Mouse (Mus musculus) spleen, adult 18-20 months (tissue): ENCODE measurements at regions not wholly inside any gene's neighbourhood (a gene's known extent, or its start where the extent isn't known, plus 50 kb on each side); places are given as distances from the start of the nearest gene placed in this dataset.

Source experiments
- DNase-seq, 2 experiments: peaks; one replicate each; pipeline ENCODE4 v3.0.0; 2022; ENCODE audit warnings: mixed read lengths in 2 of 2

DNA sequence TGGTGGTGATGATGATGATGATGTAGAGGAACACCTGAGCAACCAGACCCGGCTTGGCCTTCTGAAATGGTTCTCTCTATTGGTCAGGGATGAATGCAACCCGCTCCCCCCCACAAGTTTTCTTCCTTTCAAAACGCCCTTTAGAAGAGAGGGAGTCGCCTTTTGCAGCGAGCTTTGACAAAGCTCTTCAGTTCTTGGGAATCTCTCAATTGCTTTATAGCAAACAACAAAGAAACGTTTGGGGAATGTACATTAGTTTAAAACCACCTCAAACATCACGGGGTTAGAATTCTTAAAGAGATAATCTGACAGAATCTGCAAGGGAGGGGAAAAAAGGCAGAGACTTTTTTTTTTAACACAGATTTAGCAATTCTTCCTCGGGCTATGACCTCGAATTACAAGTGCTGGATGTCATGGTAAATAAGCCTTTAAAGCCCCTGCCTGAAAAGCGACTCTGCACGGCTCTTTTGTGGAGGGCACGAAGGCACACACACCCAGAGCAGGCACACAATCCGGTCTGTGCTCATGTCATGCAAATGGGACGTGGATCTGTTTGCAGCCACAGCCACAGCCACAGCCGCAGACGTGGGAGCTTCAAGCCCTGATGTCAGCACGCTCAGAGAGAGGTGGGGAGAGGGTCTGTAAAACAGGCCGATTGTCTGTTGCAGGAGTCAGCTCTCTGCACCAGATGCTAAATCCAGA, 81.2 kb upstream of the Msx2 start:
- no peak for DNase-seq

DNA sequence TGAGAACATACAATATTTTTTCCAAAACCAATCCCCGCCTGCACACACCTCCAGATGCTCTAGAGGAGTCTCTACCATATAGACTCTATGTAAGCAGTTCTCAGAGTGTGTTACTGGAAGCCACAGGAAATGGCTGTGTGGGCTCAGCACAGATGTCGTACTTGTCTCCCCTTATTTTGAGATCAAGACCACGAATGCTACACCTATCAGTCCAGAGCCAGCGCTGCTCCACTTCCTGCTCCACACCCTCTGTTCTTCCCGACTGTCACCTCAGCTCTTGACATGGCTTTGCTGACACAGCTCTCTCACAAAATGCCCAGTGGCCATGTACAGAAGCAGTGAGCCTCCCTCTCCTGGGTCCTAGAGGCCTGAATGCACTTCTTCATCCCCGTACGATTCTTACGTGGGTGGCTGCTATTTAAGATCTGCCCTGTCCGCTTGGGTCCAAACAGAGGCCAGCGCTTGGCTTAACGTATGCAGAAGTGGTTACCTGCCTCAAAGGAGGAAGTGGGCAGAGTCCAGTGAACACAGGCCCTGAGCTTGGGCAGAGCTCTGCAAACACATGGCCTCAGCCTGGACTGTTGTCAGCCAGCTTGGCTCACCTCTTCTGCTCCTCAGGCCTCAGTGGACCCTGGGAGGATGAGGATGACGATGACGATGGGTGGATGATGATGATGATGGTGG, 80.5 kb upstream of the Msx2 start:
- no peak for DNase-seq

DNA sequence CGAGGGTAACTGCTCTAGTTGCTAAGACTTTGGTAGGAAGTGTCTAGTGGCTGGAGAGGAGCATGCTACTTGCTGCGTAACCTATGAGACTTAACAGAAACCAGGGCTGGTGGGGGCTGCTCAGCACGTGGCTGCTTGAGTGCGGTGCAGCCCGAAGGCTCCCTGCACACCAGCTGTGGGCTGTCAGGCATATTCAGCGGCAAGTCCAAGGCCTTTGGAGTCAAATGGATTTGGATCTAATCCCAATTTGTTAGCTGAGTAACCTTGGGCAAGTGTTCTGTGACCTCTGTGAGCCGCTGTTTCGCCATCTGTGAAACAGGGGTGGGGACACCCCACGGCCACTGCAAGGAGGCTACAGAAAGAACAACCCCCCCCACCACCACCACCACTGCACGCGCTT, 75.5 kb upstream of the Msx2 start:
- no peak for DNase-seq

DNA sequence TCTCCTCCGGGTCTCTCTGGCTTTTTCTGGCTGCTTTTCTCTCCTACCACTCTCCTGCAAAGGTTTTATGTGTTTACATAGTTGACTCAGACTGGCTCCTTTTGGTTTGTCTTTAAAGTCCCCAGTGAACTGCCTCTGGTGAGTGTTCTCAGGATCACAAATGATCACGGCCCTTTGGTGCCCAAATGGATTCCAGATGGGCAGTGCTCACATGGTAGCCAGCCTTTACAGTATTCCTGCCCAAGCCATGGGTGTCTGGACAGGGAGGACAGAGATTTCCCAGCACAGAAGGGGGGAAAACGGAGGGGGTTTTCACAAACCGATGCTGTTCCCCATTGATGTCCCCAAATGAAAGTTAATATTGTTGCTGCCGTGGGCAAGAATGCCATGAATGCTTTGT, 70.4 kb upstream of the Msx2 start:
- no peak for DNase-seq

DNA sequence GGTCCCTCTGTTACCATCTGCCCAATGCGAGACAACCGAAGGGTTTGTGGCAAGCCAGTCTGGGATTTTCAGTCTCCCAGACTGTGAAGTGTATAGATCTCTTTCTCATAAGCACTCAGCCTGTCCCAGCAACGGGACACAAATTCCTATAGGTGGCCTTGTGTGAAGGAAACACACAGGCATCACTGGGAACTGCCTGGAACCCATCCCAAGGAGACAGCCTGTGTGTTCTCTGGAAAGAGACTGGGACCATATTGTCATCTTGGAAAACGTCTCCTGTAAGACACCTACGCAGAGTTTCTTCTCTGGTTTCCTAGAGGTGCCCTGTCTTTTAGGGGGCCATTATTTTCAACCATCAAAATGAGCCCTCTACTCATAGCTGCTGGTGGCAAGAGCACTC, 66.9 kb upstream of the Msx2 start:
- DNase-seq = no peak

DNA sequence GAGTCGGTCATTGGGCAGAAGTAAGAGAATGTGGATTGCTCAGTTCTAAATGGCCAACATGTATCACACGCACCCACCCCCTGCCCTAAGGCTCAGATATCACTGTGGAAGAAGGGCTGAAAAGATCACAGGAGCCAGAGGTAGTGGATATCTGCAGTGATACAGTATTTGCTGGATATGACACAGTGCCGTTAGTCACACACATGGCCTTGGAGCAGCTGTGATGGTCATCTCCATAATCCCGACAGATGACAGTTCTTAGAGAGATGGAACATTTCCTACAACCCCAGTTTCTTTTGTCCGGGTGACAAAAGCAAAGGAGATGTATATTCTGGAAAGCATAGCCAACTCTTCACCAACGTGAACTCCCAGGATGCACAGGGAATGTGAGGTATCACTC, 65.1 kb upstream of the Msx2 start:
- no peak for DNase-seq

DNA sequence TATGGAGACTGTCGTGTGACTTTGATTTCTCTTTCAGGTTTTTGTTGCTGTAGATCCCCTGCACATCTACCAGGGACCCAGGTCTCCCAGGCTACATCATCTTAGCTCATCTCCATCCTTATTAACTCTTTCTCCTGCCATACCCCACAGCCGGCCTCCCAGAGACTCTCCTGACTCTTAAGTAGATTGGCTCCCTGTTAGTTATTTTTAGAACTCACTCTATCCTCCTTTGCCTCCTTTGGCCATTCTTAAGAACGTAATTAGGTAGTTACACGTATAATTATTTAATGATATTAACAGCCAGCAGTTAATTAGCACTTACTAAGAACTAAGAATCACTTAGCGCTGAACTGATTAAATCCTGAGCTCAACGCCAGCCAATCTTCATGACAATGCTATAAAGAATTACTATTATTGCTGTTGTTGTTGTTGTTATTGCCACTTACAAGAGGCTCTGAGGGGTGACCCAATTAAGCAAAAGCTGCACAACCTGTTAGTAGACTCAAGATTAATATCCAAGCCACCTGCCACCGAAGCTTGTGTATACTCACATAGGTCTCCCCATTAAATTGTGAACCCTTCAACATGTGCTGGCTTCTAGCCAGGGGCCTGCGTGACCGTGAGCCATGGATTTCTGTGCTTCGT, 63.0 kb upstream of the Msx2 start:
- no peak for DNase-seq

DNA sequence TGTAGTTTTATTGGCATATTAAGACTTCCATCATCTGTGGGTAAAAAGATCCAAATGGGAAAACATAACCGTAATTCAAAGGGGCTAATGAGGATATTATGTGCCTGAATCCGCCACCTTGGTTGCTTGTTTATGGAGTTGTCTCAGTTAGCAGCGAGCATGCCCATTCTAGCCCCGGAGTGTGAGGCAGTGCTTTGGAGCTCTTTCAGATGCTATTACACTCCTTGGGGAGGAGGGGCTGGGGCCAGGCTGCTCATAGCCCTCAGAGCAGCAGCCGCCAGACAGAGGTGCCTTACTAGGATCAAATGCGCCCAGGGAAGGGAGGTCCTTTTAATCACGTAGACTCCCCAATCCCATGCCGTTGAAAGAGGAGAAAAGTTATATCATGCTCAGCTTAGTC, 60.9 kb upstream of the Msx2 start:
- DNase-seq = no peak

DNA sequence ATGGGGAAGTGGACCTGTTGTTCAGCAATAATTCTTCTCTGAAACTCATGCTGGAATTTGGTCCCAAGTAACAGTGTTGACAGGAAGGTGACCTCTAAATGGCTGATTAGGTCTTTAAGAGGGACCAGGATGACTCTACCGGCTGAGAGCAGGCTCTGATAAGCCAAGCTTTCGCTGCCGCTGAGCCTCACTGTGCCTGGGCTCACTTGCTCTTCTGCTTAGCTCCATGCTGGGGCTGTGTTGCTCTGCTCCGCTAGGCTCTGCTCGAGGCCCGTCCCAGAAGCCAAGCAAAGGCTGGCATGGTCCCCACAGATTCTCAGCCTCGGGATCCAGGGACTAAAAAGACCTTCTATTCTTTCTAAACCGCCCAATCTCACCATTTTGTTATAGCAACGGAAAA, 54.0 kb upstream of the Msx2 start:
- no peak for DNase-seq

DNA sequence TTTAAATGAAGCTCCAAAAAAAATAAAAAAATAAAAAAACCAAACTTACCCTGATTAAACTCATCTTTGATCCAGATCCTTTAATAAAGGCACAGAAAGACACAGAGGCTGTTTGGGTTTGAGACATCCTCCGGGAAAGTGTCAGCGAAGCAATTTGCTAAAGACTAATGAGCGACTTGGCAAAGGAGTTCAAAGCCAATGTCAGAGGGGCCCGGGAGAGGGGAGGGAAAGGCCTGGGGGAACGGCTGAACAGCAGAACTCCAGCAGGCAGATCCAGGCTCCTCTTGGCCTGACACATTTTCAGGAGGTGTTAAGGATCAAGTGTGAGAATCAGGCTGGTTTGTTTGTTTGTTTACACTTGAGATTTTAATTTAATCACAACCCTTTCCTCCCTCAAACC, 49.9 kb upstream of the Msx2 start:
- DNase-seq = no peak
